Mouse (Mus musculus): ENCODE measurements around the gene 0610040J01Rik.

GRCm38 (mm10) chr5:63941891-63942290, 129.7 kb downstream of the 0610040J01Rik start:
- TF ChIP-seq CTCF (IDR thresholded peaks at IDR 0.05; ENCODE audit: extremely low read depth, insufficient read length, insufficient replicate concordance, low read depth, low read length) (no peak), POLR2A (IDR thresholded peaks at IDR 0.05; ENCODE audit: low read depth, low read length) (no peak)

All from small intestine, adult 2 months (tissue).